Mouse (Mus musculus) CD4-positive, CD25-positive, alpha-beta regulatory T cell, adult 4 months (primary cell): ENCODE data around the gene Samd4b. TPM values are rescaled to one million over a fixed set of nuclear protein-coding genes. Genes with fewer than 3 reads are reported as not detected.

Source experiments
- ATAC-seq: one replicate; pipeline ENCODE4 v1.8.0; 2017
- polyA plus RNA-seq, 2 experiments: library from polyadenylated mRNA; unstranded; fragments of 100-300 nt; shearing (Covaris generic); gene quantifications; one replicate each; pipeline ENCODE4 v1.2.1; 2017

Samd4b gene
- polyA plus RNA-seq, 2 experiments from 2014 or later, result 7.4 to 7.5 TPM

GRCm38 (mm10) chr7:28442688-28443087, 155.3 kb downstream of the Samd4b start:
- ATAC-seq, result no peak

- ATAC-seq, result no peak
These were observed 156.0 kb downstream of the Samd4b start for GRCm38 (mm10) chr7:28441776-28442485.

- peak; percentile 53 for ATAC-seq
These were observed 157.2 kb downstream of the Samd4b start for GRCm38 (mm10) chr7:28440739-28441138.

GRCm38 (mm10) chr7:28438771-28439170, 159.2 kb downstream of the Samd4b start:
- ATAC-seq, result no peak

GRCm38 (mm10) chr7:28437964-28438363, 160.0 kb downstream of the Samd4b start:
- no peak for ATAC-seq

GRCm38 (mm10) chr7:28436932-28437570, 160.9 kb downstream of the Samd4b start, which contains the start of gene Gmfg:
Gene Gmfg, plus strand, starts transcription at chr7:28437447.
- peak; percentile 30 for ATAC-seq

- peak; percentile 88 for ATAC-seq
These were observed 161.6 kb downstream of the Samd4b start for GRCm38 (mm10) chr7:28436271-28436904.

GRCm38 (mm10) chr7:28435660-28436259, 162.2 kb downstream of the Samd4b start:
- ATAC-seq, result no peak

- ATAC-seq, result no peak
These were observed 165.7 kb downstream of the Samd4b start for GRCm38 (mm10) chr7:28432252-28432651.

- no peak for ATAC-seq
These were observed 167.4 kb downstream of the Samd4b start for GRCm38 (mm10) chr7:28430512-28430911.

GRCm38 (mm10) chr7:28427738-28428137, 170.2 kb downstream of the Samd4b start:
- no peak for ATAC-seq

GRCm38 (mm10) chr7:28423018-28423417, 174.9 kb downstream of the Samd4b start:
- no peak for ATAC-seq

GRCm38 (mm10) chr7:28419416-28419815, 178.5 kb downstream of the Samd4b start:
- ATAC-seq, result no peak

- no peak for ATAC-seq
These were observed 179.8 kb downstream of the Samd4b start for GRCm38 (mm10) chr7:28418096-28418670.

- ATAC-seq, result no peak
These were observed 180.6 kb downstream of the Samd4b start for GRCm38 (mm10) chr7:28417368-28417767.

- no peak for ATAC-seq
These were observed 185.1 kb downstream of the Samd4b start for GRCm38 (mm10) chr7:28412826-28413225.

- no peak for ATAC-seq
These were observed 187.0 kb downstream of the Samd4b start for GRCm38 (mm10) chr7:28410841-28411475.

GRCm38 (mm10) chr7:28401942-28402341, 196.0 kb downstream of the Samd4b start:
- ATAC-seq, result no peak

GRCm38 (mm10) chr7:28401030-28401429, 196.9 kb downstream of the Samd4b start:
- ATAC-seq, result no peak

- no peak for ATAC-seq
These were observed 199.1 kb downstream of the Samd4b start for GRCm38 (mm10) chr7:28398696-28399340.

- no peak for ATAC-seq
These were observed 199.9 kb downstream of the Samd4b start for GRCm38 (mm10) chr7:28398000-28398399.

- ATAC-seq, result no peak
These were observed 202.5 kb downstream of the Samd4b start for GRCm38 (mm10) chr7:28395425-28395824.
